ENCODE assay signal across 8 mouse cellular contexts in genomic region chr6:142519110-142519509, GRCm38 (mm10). TPM values are rescaled to one million over a fixed set of nuclear protein-coding genes. Genes with fewer than 3 reads are reported as not detected.
DNase-seq lines count a peak whose midpoint lies in the region; ATAC-seq and TF ChIP-seq lines count a peak whose summit lies in the region.

No protein-coding gene starts in this region.

- ATAC-seq in hindbrain, embryonic 11.5 days (ENCODE audit: low FRiP score) = peak; percentile 56; the same call in 1 of the 2 replicates
- ATAC-seq in megakaryocyte, adult 5-6 weeks (ENCODE audit: poor library complexity, severe bottlenecking) = peak; percentile 83
- ATAC-seq in stomach, embryonic 16.5 days (ENCODE audit: insufficient read depth, low FRiP score) = peak; percentile 24; the same call in 1 of the 2 replicates

- no peak overlapping the region for H3K4me2 ChIP-seq in hindbrain, embryonic 11.5 days (replicated peaks; ENCODE audit: low read depth, low read length)
- no peak overlapping the region for H3K4me2 ChIP-seq in stomach, embryonic 16.5 days (ENCODE audit: low read depth, low read length)

- WGBS in cerebellum, adult 2 months = 9% methylated on average over 6 of the region's 6 CpGs
- 15% methylated on average over 6 of the region's 6 CpGs for WGBS in hindbrain, embryonic 11.5 days
- WGBS in stomach, embryonic 16.5 days = 8% methylated on average over 6 of the region's 6 CpGs

- TF ChIP-seq CTCF in cerebellum, adult 2 months (IDR thresholded peaks at IDR 0.05; ENCODE audit: borderline replicate concordance, insufficient read depth, low read depth, low read length) = peak; percentile 34; the same call in 1 of the 2 replicates

- H3K9me3 ChIP-seq in hindbrain, embryonic 11.5 days (ENCODE audit: control insufficient read depth, low read length) = no peaks in the 10 kb centered on the region
- no peaks in the 10 kb centered on the region for H3K9me3 ChIP-seq in stomach, embryonic 16.5 days (replicated peaks; ENCODE audit: control insufficient read depth, low read length)

- H3K36me3 ChIP-seq in hindbrain, embryonic 11.5 days (ENCODE audit: control insufficient read depth, insufficient read depth, low read length) = no peaks in the 10 kb centered on the region
- H3K36me3 ChIP-seq in stomach, embryonic 16.5 days (ENCODE audit: control insufficient read depth, insufficient read depth, low read length) = no peaks in the 10 kb centered on the region

- no peak for TF ChIP-seq POLR2A in cerebellum, adult 2 months (IDR thresholded peaks at IDR 0.05; ENCODE audit: borderline replicate concordance, insufficient read depth, low read length)

- DNase-seq in cerebellum, adult 2 months = peak; percentile 20 to 32
- DNase-seq in cerebellum, adult 11 months = no peak
- DNase-seq in 416B (ENCODE audit: low read depth) = peak; percentile 63
- DNase-seq in c-Kit-positive CD71-negative TER-119-negative erythroid progenitor cells, embryonic 14.5 days (ENCODE audit: low read depth) = peak; percentile 35
- peak; percentile 73 for DNase-seq in hindbrain, embryonic 11.5 days (ENCODE audit: low spot score)
- no peak for DNase-seq in yolk sac, embryonic 10.5 days (ENCODE audit: low spot score)

- H3K27ac ChIP-seq in cerebellum, adult 2 months (ENCODE audit: insufficient read depth, low read length) = no peak overlapping the region
- no peak overlapping the region for H3K27ac ChIP-seq in hindbrain, embryonic 11.5 days (ENCODE audit: low read depth, low read length)
- no peak overlapping the region for H3K27ac ChIP-seq in stomach, embryonic 16.5 days (ENCODE audit: low read length)

- H3K9ac ChIP-seq in hindbrain, embryonic 11.5 days (ENCODE audit: low read depth, low read length) = no peak overlapping the region
- no peak overlapping the region for H3K9ac ChIP-seq in stomach, embryonic 16.5 days (ENCODE audit: low read length)

- H3K4me3 ChIP-seq in cerebellum, adult 2 months (replicated peaks; ENCODE audit: insufficient read depth, low read depth, low read length) = no peak overlapping the region
- no peak overlapping the region for H3K4me3 ChIP-seq in hindbrain, embryonic 11.5 days (ENCODE audit: low read depth, low read length)
- no peak overlapping the region for H3K4me3 ChIP-seq in stomach, embryonic 16.5 days (replicated peaks; ENCODE audit: low read length)

- H3K4me1 ChIP-seq in cerebellum, adult 2 months (ENCODE audit: control insufficient read depth, insufficient read depth, low read length) = no peaks in the 10 kb centered on the region
- H3K4me1 ChIP-seq in hindbrain, embryonic 11.5 days (replicated peaks; ENCODE audit: control insufficient read depth, insufficient read depth, low read length) = no peaks in the 10 kb centered on the region
- H3K4me1 ChIP-seq in stomach, embryonic 16.5 days (ENCODE audit: control insufficient read depth, insufficient read depth, low read length) = 0 out of 2 replicates have a peak, but pooled peaks cover 5% of the 10 kb centered on the region

- no peaks in the 10 kb centered on the region for H3K27me3 ChIP-seq in cerebellum, adult 2 months (ENCODE audit: control insufficient read depth, insufficient read depth, low read length)
- H3K27me3 ChIP-seq in hindbrain, embryonic 11.5 days (ENCODE audit: control insufficient read depth, insufficient read depth, low read length) = no peaks in the 10 kb centered on the region
- H3K27me3 ChIP-seq in stomach, embryonic 16.5 days (ENCODE audit: control insufficient read depth, insufficient read depth, low read length) = 0 out of 2 replicates have a peak, but pooled peaks cover 4% of the 10 kb centered on the region

RNA-seq across cellular contexts. Expression of gene Ldhb, which starts 11.4 kb away (rescaled TPM):
- polyA plus RNA-seq in cerebellum, adult 2 months (2012; rRNA removed) = 1,547 and 1,570 TPM in 2 replicates
- polyA plus RNA-seq in hindbrain, embryonic 11.5 days (2014; fragmentation: Nextera tagmentation; extraction: Ambion mirVana) = 388 and 406 TPM in 2 replicates
- total RNA-seq in megakaryocyte, adult 5-6 weeks (2015) = 38.8 and 41.7 TPM in 2 replicates
- 26.8 and 28.5 TPM in 2 replicates for total RNA-seq in megakaryocyte, adult 5-6 weeks (2017)
- 156 and 159 TPM in 2 replicates for polyA plus RNA-seq in stomach, embryonic 16.5 days (2015; fragmentation: Nextera tagmentation; extraction: Ambion mirVana)

RNA-seq across cellular contexts. Expression of gene Gys2, which starts 46.2 kb away (rescaled TPM):
- 0.05 and 0.08 TPM in 2 replicates for polyA plus RNA-seq in cerebellum, adult 2 months (2012; rRNA removed)
- 0.46 TPM in 1 of 2 replicates, not detected in the other for polyA plus RNA-seq in hindbrain, embryonic 11.5 days (2014; fragmentation: Nextera tagmentation; extraction: Ambion mirVana)
- total RNA-seq in megakaryocyte, adult 5-6 weeks (2015) = not detected in 2 replicates
- not detected in 2 replicates for total RNA-seq in megakaryocyte, adult 5-6 weeks (2017)
- polyA plus RNA-seq in stomach, embryonic 16.5 days (2015; fragmentation: Nextera tagmentation; extraction: Ambion mirVana) = 2.7 and 3.4 TPM in 2 replicates

RNA-seq across cellular contexts. Expression of gene Kcnj8, which starts 52.3 kb away (rescaled TPM):
- 5.8 and 6.1 TPM in 2 replicates for polyA plus RNA-seq in cerebellum, adult 2 months (2012; rRNA removed)
- polyA plus RNA-seq in hindbrain, embryonic 11.5 days (2014; fragmentation: Nextera tagmentation; extraction: Ambion mirVana) = 4.1 and 4.8 TPM in 2 replicates
- total RNA-seq in megakaryocyte, adult 5-6 weeks (2015) = 0.36 TPM in 1 of 2 replicates, not detected in the other
- total RNA-seq in megakaryocyte, adult 5-6 weeks (2017) = 0.12 and 0.40 TPM in 2 replicates
- 51.8 and 57.9 TPM in 2 replicates for polyA plus RNA-seq in stomach, embryonic 16.5 days (2015; fragmentation: Nextera tagmentation; extraction: Ambion mirVana)

Comparison
In these comparisons a context has a peak if more than half of its experiments do, and no peak if none do; other contexts are left out.
1. DNase-seq: peak in cerebellum, adult 2 months (2 of 2), 416B (single experiment), c-Kit-positive CD71-negative TER-119-negative erythroid progenitor cells, embryonic 14.5 days (single experiment) and hindbrain, embryonic 11.5 days (single experiment); none in cerebellum, adult 11 months (single experiment) and yolk sac, embryonic 10.5 days (single experiment).
2. ATAC-seq: peak in every context shown above with its lines; median percentile 83 in megakaryocyte, adult 5-6 weeks; 56 in hindbrain, embryonic 11.5 days; 24 in stomach, embryonic 16.5 days.